Mouse (Mus musculus): ENCODE results near the gene Arhgap32. TPM values are rescaled to one million over a fixed set of nuclear protein-coding genes. Genes with fewer than 3 reads are reported as not detected.

The Arhgap32 gene
- polyA plus RNA-seq, 1 experiment from 2014 or later = 0.25 TPM

DNA sequence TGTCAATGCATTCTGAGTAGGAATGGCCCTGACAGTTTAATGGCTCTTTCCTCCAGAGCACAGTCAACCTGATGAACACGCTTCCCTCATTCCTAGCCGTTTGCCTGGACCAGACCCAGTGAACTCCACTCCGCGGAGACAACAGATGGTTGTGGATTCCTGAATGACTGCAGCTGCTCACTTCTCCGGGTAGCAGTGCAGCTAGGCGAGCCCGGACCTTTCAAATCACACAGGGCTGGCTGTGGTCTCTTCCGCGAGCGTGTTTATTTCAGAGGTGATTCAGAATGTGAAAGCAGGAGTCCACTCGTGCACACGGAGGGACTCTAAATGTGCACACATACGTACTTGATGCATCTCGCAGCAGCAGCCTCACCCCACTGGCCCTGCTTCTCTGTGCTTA lies 195.8 kb downstream of the Arhgap32 start:
- no peak overlapping the region for H3K9ac ChIP-seq (replicated peaks)
- 67% methylated on average over 14 of the region's 14 CpGs for WGBS (ENCODE audit: insufficient replicate concordance)
- ATAC-seq (no peak), DNase-seq (no peak)
- TF ChIP-seq CTCF (IDR thresholded peaks at IDR 0.05; ENCODE audit: low read depth) = no peak
- no peak for TF ChIP-seq EP300 (IDR thresholded peaks at IDR 0.05; ENCODE audit: low read depth)
- no peak overlapping the region for H3K4me2 ChIP-seq (ENCODE audit: low read depth, low read length)
- H3K27ac ChIP-seq (ENCODE audit: low read depth) = no peak overlapping the region
- H3K4me3 ChIP-seq (ENCODE audit: low read depth, low read length) = no peak overlapping the region
- H3K27me3 ChIP-seq (ENCODE audit: insufficient read depth, low read length) = no peaks in the 10 kb centered on the region
- no peaks in the 10 kb centered on the region for H3K4me1 ChIP-seq (ENCODE audit: insufficient read depth)
- H3K36me3 ChIP-seq (replicated peaks; ENCODE audit: insufficient read depth, low read length) = no peaks in the 10 kb centered on the region
- no peaks in the 10 kb centered on the region for H3K9me3 ChIP-seq (ENCODE audit: low read length)

DNA sequence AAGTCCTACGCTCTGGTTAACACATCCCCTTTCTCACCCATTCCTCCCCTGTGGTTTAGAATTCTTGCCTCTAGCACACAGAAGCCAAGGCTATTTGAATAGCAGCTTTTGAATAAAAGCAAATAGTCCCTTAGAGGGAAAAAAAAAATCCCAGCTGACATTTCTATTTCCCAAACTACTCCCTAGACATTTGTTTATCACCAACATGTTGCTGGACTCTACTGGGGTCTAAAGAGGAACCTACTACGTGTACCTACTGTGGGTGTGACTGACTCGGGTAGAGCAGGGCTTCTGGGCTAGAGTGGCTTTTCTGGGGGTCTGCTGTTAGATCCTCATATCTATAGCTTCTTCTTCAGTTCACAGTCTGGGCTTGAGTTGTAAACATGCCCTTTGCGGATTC lies 196.3 kb downstream of the Arhgap32 start:
- H3K9ac ChIP-seq (replicated peaks) = no peak overlapping the region
- no peak for DNase-seq
- WGBS (ENCODE audit: insufficient replicate concordance) = 49% methylated on average over 4 of the region's 4 CpGs
- no peak for ATAC-seq
- H3K4me2 ChIP-seq (ENCODE audit: low read depth, low read length) = no peak overlapping the region
- H3K9me3 ChIP-seq (ENCODE audit: low read length) = no peaks in the 10 kb centered on the region
- no peak overlapping the region for H3K4me3 ChIP-seq (ENCODE audit: low read depth, low read length)
- no peaks in the 10 kb centered on the region for H3K4me1 ChIP-seq (ENCODE audit: insufficient read depth)
- H3K36me3 ChIP-seq (replicated peaks; ENCODE audit: insufficient read depth, low read length) = no peaks in the 10 kb centered on the region
- no peak overlapping the region for H3K27ac ChIP-seq (ENCODE audit: low read depth)
- no peaks in the 10 kb centered on the region for H3K27me3 ChIP-seq (ENCODE audit: insufficient read depth, low read length)
- no peak for TF ChIP-seq EP300 (IDR thresholded peaks at IDR 0.05; ENCODE audit: low read depth)
- TF ChIP-seq CTCF (IDR thresholded peaks at IDR 0.05; ENCODE audit: low read depth) = no peak

DNA sequence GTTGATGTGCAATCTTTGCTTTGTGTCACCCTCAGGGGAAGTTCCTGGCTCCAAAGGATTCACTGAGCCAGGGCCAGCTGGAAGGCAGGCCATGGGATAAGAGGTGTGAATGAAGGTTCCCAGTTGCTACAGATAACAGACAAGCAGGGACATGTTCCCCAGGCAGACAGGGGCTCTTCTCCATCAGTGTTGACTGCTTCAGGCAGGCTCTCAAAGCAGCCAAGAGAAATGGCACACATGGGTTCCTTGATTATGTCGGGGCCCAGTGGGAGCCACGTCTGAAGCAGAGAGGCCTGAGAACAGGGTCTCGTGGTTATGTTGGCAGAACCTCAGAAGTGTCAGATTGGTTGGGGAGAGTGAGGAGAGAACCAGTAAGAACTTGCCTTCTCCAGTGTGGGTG lies 198.1 kb downstream of the Arhgap32 start:
- H3K9me3 ChIP-seq (ENCODE audit: low read length) = no peaks in the 10 kb centered on the region
- ATAC-seq = no peak
- no peak for DNase-seq
- no peak overlapping the region for H3K9ac ChIP-seq (replicated peaks)
- no peaks in the 10 kb centered on the region for H3K4me1 ChIP-seq (ENCODE audit: insufficient read depth)
- no peaks in the 10 kb centered on the region for H3K27me3 ChIP-seq (ENCODE audit: insufficient read depth, low read length)
- no peaks in the 10 kb centered on the region for H3K36me3 ChIP-seq (replicated peaks; ENCODE audit: insufficient read depth, low read length)
- no peak overlapping the region for H3K27ac ChIP-seq (ENCODE audit: low read depth)
- no peak for TF ChIP-seq EP300 (IDR thresholded peaks at IDR 0.05; ENCODE audit: low read depth)
- TF ChIP-seq CTCF (IDR thresholded peaks at IDR 0.05; ENCODE audit: low read depth) = no peak
- no peak overlapping the region for H3K4me2 ChIP-seq (ENCODE audit: low read depth, low read length)
- WGBS (ENCODE audit: insufficient replicate concordance) = 46% methylated on average over 3 of the region's 3 CpGs
- no peak overlapping the region for H3K4me3 ChIP-seq (ENCODE audit: low read depth, low read length)

DNA sequence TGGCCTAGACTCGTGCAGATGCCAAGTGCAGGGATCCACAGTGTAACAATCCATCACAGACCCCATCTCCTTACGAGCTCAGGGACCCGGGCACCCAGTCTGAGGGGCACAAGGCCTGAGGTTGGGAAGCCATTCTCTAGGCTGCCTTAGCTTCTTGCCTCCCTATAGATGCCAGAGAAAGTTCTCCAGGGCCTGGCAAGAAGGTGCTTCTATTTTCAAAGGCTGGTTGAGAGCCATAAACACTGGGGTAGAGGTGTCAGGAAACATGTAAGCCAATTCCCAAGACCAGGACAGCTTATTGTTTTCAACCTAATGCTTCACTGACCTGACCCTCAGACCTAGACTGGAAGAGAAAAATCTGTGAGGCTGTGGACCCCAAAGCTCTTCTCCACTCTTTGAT lies 200.1 kb downstream of the Arhgap32 start:
- no peak overlapping the region for H3K4me2 ChIP-seq (ENCODE audit: low read depth, low read length)
- no peaks in the 10 kb centered on the region for H3K4me1 ChIP-seq (ENCODE audit: insufficient read depth)
- DNase-seq (no peak), ATAC-seq (no peak)
- no peaks in the 10 kb centered on the region for H3K9me3 ChIP-seq (ENCODE audit: low read length)
- no peak overlapping the region for H3K4me3 ChIP-seq (ENCODE audit: low read depth, low read length)
- no peak overlapping the region for H3K9ac ChIP-seq (replicated peaks)
- TF ChIP-seq EP300 (IDR thresholded peaks at IDR 0.05; ENCODE audit: low read depth) (no peak), CTCF (IDR thresholded peaks at IDR 0.05; ENCODE audit: low read depth) (no peak)
- H3K36me3 ChIP-seq (replicated peaks; ENCODE audit: insufficient read depth, low read length) = no peaks in the 10 kb centered on the region
- no peak overlapping the region for H3K27ac ChIP-seq (ENCODE audit: low read depth)
- WGBS (ENCODE audit: insufficient replicate concordance) = 74% methylated on average over 3 of the region's 3 CpGs
- no peaks in the 10 kb centered on the region for H3K27me3 ChIP-seq (ENCODE audit: insufficient read depth, low read length)

Small RNA genes within 50 kb of the gene (microRNA-seq; reads per million reads assigned to microRNA genes)
- gene Gm44453 = not detected

Other genes starting within 250 kb of the Arhgap32 start
- gene Barx2, start 202.7 kb upstream of the Arhgap32 start, polyA plus RNA-seq (2015; fragmentation: Nextera tagmentation; extraction: Ambion mirVana) = not detected in 2 replicates
- gene Kcnj5, start 228.2 kb downstream of the Arhgap32 start, polyA plus RNA-seq (2015; fragmentation: Nextera tagmentation; extraction: Ambion mirVana) = 0.81 and 0.85 TPM in 2 replicates